Mouse (Mus musculus) embryo, embryonic 11 days (tissue): Measurements from ENCODE around the gene Pex26.

ENCODE experiments used
- DNase-seq: peaks from one replicate; pipeline ENCODE4 v3.0.0-alpha.2; 2015

The Pex26 gene

GRCm38 (mm10) chr6:121245127-121246036, 61.9 kb downstream of the Pex26 start, which contains the start of gene Usp18:
Gene Usp18, plus strand, starts transcription at chr6:121245906.
- peak; percentile 90 for DNase-seq

- no peak for DNase-seq
Measured at GRCm38 (mm10) chr6:121246037-121246361, 62.5 kb downstream of the Pex26 start.
